Mouse (Mus musculus): ENCODE data around the gene Xlr.

The Xlr gene

DNA sequence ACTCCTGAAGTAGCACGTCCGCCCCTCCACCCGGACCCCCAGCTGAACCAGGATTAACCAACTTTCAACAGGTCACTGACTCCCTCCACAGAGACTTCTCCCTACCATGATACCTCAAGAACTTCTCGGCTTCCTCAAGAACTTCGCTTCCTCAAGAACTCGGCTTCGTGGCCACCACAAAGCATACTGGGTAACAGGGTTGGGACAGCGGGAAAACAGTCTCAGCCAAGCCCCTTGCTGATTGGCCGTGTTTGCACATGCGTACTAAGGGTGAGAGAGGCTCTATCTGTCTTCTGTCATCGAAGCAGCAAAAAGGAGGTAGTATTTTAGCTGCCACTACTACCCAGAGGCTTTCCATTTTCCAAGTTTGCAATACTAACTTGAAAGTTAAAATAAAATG lies at the start of gene Xlr:
TSS of gene Xlr (minus strand) at position 188 of the 400 bp plus-strand sequence.
- DNase-seq (ENCODE audit: extremely low read depth, low read depth), result peak; percentile 69

DNA sequence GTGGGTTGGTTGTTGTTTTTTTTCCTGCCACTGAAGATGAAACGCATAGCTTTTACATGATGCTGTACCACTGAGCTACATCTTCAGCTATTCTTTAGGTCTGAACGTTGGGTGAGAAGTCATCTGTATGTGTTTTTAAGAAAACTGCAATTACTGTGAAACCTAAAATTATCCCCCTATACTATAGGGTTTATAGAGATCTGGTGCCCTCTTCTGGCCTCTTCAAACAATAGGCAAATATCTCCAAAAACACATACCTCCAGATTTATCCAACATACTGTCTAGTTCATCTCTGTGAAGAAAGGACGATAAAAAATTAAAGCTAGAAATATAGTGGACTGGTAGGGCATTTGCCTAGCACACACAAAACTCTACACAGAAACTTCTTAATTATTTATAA lies 1.6 kb upstream of the Xlr start:
- DNase-seq (ENCODE audit: extremely low read depth, low read depth), result no peak

GRCm38 (mm10) chrX:53776276-53776675 lies 21.2 kb downstream of the Xlr start, which contains the start of gene Zfp36l3:
Gene Zfp36l3 (minus strand): TSS chrX:53776394.
- DNase-seq (ENCODE audit: extremely low read depth, low read depth), result no peak

DNA sequence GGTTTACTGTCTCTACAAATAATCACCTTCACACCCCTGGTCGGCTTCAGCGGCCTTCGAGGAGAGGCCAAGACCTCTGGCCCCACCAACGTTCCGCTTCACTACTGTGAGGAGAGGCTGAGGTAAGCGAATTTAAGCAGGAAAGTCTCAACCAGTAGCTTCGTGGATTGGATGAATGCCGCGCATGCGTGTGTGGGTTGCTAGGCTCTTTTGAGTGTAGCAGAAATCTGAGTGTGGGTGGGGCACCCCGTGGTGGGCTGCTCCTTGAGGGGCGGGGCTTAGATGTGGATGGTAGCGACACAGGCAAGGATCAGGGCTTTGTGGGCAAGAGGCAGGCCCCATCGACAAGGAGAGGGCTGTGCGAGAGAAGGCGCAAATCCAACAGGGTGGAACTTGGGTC lies 39.8 kb downstream of the Xlr start, which contains the start of gene 1700013H16Rik:
TSS of gene 1700013H16Rik (minus strand) at position 96 of the 400 bp plus-strand sequence.
- no peak for DNase-seq (ENCODE audit: extremely low read depth, low read depth)

DNA sequence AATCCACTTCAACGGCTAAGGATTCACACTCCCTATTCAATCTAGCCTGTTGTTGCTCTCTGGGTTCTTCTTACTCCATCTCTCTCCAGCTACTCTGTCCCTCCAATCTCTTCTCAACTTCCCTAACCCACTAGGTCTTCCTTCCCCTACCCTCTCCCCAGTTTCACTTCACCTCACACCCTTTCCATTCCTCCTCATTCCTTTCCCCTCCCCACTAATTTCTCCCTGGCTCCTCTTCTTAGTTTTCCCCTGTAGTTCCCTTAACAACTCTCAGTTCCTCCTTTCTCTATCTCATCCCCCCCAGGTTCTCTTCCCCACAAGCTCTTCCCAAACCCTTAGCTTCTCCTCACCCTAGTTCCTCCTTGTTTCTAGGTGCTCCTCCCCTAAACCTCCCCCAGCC lies 44.7 kb downstream of the Xlr start:
- DNase-seq (ENCODE audit: extremely low read depth, low read depth), result no peak

DNA sequence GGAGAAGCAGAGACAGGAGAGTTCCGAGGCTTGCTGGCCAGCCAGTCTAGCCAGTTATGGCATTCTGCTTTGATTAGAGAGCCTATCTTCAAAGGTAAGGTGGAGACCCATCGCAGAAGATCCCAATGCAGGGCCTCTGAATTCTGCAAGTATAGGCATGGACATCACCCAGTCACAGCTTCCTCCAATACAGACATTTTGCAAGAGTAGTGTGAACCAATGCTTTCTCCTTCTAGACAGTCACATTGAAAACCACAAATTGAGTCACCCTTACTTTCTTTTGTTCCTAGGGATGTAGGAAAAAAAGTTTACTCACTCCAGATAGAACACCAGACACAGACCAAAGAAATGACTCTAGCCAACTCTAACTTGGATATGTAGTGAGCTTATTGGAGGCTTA lies 68.5 kb downstream of the Xlr start:
- DNase-seq (ENCODE audit: extremely low read depth, low read depth), result no peak
